Mouse (Mus musculus) G1E (cell line): ENCODE measurements around the gene Vcan. TPM values are rescaled to one million over a fixed set of nuclear protein-coding genes. Genes with fewer than 3 reads are reported as not detected.

Experiments used
- ATAC-seq: 2 replicates; pipeline ENCODE4 v1.8.0; 2016; ENCODE audit warnings: mild to moderate bottlenecking; ENCODE audit not compliant: insufficient number of reproducible peaks, poor library complexity, low FRiP score, severe bottlenecking; ENCODE audit errors: extremely low read depth
- DNase-seq: peaks from one replicate; pipeline ENCODE4 v3.0.0; 2012; ENCODE audit warnings: low spot score
- H3K27me3 ChIP-seq: 2 replicates; pipeline ENCODE4 v1.6.1; 2012; ENCODE audit warnings: mild to moderate bottlenecking, low read length, inconsistent platforms; ENCODE audit not compliant: insufficient read depth
- H3K36me3 ChIP-seq: replicated peaks from 2 replicates; pipeline ENCODE3; 2012; ENCODE audit warnings: mild to moderate bottlenecking, inconsistent platforms
- H3K4me1 ChIP-seq: 2 replicates; pipeline ENCODE4 v1.6.1; 2012; ENCODE audit warnings: low read depth, low read length, inconsistent platforms, mixed read lengths; ENCODE audit not compliant: insufficient read depth
- H3K4me3 ChIP-seq: 2 replicates; pipeline ENCODE4 v1.5.1; 2012; ENCODE audit warnings: low read depth, mild to moderate bottlenecking, inconsistent platforms, low read length, moderate library complexity, mixed read lengths
- H3K9me3 ChIP-seq: replicated peaks from 2 replicates; pipeline ENCODE4 v1.6.1; 2012; ENCODE audit warnings: inconsistent platforms
- CTCF ChIP-seq: IDR thresholded peaks from 2 replicates; pipeline ENCODE4 v1.5.1; 2012; ENCODE audit warnings: low read depth, low read length, inconsistent platforms, mixed read lengths
- GATA1 ChIP-seq: IDR thresholded peaks from 2 replicates; pipeline ENCODE4 v1.6.1; 2012; ENCODE audit warnings: borderline replicate concordance, low read length, inconsistent platforms, mixed read lengths
- GATA2 ChIP-seq: IDR thresholded peaks from 2 replicates; pipeline ENCODE4 v1.6.1; 2012; ENCODE audit warnings: low read depth, low read length, inconsistent platforms, borderline replicate concordance
- POLR2AphosphoS5 ChIP-seq: IDR thresholded peaks from 2 replicates; pipeline ENCODE4 v1.6.1; 2012; ENCODE audit warnings: low read depth, low read length, inconsistent platforms; ENCODE audit not compliant: insufficient replicate concordance
- TAL1 ChIP-seq: conservative IDR thresholded peaks from 2 replicates; pipeline ENCODE4 v1.6.1; 2012; ENCODE audit warnings: low read depth, low read length, inconsistent platforms, mixed read lengths
- polyA plus RNA-seq: library from polyadenylated mRNA; stranded (reverse); fragments of >175 nt; gene quantifications from 2 replicates; pipeline ENCODE4 v1.2.3, GENCODE M21; 2012
- total RNA-seq, 2 experiments: library from RNA; stranded (forward) in 1 of 2; stranded (reverse) in 1 of 2; fragments of 200-1000 nt in 1 of 2; fragments of >200 nt in 1 of 2; fragmentation: Nextera tagmentation in 1 of 2; gene quantifications; 2 replicates each; pipeline ENCODE4 v1.2.3; 2014 to 2017

The Vcan gene
- total and polyA plus RNA-seq, 3 experiments, result 0.22 TPM; not detected in 2

- no peak for TF ChIP-seq GATA1
- TF ChIP-seq POLR2AphosphoS5, result no peak
- no peak for TF ChIP-seq CTCF
- no peak for TF ChIP-seq GATA2
- TF ChIP-seq TAL1, result no peak
- H3K27me3 ChIP-seq, result no peaks in the 10 kb centered on the region
- no peak overlapping the region for H3K4me3 ChIP-seq
- ATAC-seq, result no peak
- H3K36me3 ChIP-seq, result no peaks in the 10 kb centered on the region
- H3K9me3 ChIP-seq, result no peaks in the 10 kb centered on the region
- DNase-seq, result no peak
- H3K4me1 ChIP-seq, result no peaks in the 10 kb centered on the region
Observed at GRCm38 (mm10) chr13:89699998-89700555, 42.2 kb downstream of the Vcan start.

GRCm38 (mm10) chr13:89692597-89692996 lies 49.7 kb downstream of the Vcan start:
- no peak for DNase-seq
- Histone ChIP-seq H3K9me3 (no peaks in the 10 kb centered on the region), H3K4me1 (no peaks in the 10 kb centered on the region), H3K27me3 (no peaks in the 10 kb centered on the region), H3K36me3 (no peaks in the 10 kb centered on the region), H3K4me3 (no peak overlapping the region)
- TF ChIP-seq POLR2AphosphoS5, result no peak
- no peak for TF ChIP-seq GATA2
- no peak for TF ChIP-seq GATA1
- TF ChIP-seq TAL1, result no peak
- no peak for TF ChIP-seq CTCF
- ATAC-seq, result no peak

- Histone ChIP-seq H3K4me1 (no peaks in the 10 kb centered on the region), H3K36me3 (no peaks in the 10 kb centered on the region), H3K27me3 (no peaks in the 10 kb centered on the region), H3K9me3 (no peaks in the 10 kb centered on the region), H3K4me3 (no peak overlapping the region)
- DNase-seq (no peak), ATAC-seq (no peak)
- TF ChIP-seq TAL1, result no peak
- TF ChIP-seq GATA2, result no peak
- no peak for TF ChIP-seq GATA1
- TF ChIP-seq POLR2AphosphoS5, result no peak
- TF ChIP-seq CTCF, result no peak
Observed at GRCm38 (mm10) chr13:89683490-89683889, 58.8 kb downstream of the Vcan start.

GRCm38 (mm10) chr13:89682254-89682653 lies 60.1 kb downstream of the Vcan start:
- Histone ChIP-seq H3K27me3 (no peaks in the 10 kb centered on the region), H3K9me3 (no peaks in the 10 kb centered on the region), H3K4me1 (no peaks in the 10 kb centered on the region), H3K36me3 (no peaks in the 10 kb centered on the region), H3K4me3 (no peak overlapping the region)
- no peak for TF ChIP-seq GATA2
- ATAC-seq, result no peak
- DNase-seq, result no peak

GRCm38 (mm10) chr13:89679756-89680155 lies 62.6 kb downstream of the Vcan start:
- ATAC-seq, result no peak
- no peaks in the 10 kb centered on the region for H3K36me3 ChIP-seq

GRCm38 (mm10) chr13:89670505-89670904 lies 71.8 kb downstream of the Vcan start:
- H3K27me3 ChIP-seq, result no peaks in the 10 kb centered on the region
- H3K36me3 ChIP-seq, result no peaks in the 10 kb centered on the region
- no peak overlapping the region for H3K4me3 ChIP-seq
- TF ChIP-seq GATA2, result no peak
- TF ChIP-seq GATA1, result no peak
- no peak for TF ChIP-seq POLR2AphosphoS5
- no peak for TF ChIP-seq TAL1
- TF ChIP-seq CTCF, result no peak
- ATAC-seq (no peak), DNase-seq (no peak)
- no peaks in the 10 kb centered on the region for H3K9me3 ChIP-seq
- no peaks in the 10 kb centered on the region for H3K4me1 ChIP-seq

More at GRCm38 (mm10) chr13:89679756-89680155, 62.6 kb downstream of the Vcan start:
- Histone ChIP-seq H3K9me3 (no peaks in the 10 kb centered on the region), H3K27me3 (no peaks in the 10 kb centered on the region), H3K4me1 (no peaks in the 10 kb centered on the region), H3K4me3 (no peak overlapping the region)
- no peak for DNase-seq
- TF ChIP-seq POLR2AphosphoS5, result no peak
- no peak for TF ChIP-seq GATA2
- TF ChIP-seq GATA1, result no peak
- TF ChIP-seq TAL1, result no peak
- no peak for TF ChIP-seq CTCF
